Mouse (Mus musculus) forelimb bud, embryonic 11.5 days (tissue): ENCODE results near the gene Tmprss2.
"Not testable (repeated sequence)": the region's sequence is repeated elsewhere in the genome, so short reads cannot be mapped to it uniquely, and the experiment has no call there.

Experiments used
- DNase-seq: peaks from one replicate; pipeline ENCODE4 v3.0.0-alpha.2; 2012; ENCODE audit warnings: low read depth, low spot score

Gene Tmprss2

DNA sequence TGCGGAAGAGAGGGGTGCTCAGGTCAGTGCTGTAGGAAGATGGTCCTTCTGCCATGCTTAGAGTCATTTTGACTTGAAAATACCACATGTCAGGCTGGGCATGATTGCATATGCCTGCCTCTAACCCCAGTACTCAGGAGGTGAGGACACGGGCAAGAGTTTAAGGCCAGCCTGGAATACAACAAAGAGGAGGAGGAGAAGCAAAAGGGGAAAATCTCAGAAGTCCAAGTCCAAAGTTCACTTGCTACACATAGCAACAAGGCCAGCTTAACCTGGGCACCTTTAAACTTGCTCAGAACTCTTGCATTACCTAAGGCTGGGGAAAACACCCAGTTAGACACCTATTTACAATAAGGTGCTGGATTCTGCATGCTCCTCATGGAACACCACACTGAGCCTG is 19.5 kb downstream of the Tmprss2 start:
- no peak for DNase-seq

DNA sequence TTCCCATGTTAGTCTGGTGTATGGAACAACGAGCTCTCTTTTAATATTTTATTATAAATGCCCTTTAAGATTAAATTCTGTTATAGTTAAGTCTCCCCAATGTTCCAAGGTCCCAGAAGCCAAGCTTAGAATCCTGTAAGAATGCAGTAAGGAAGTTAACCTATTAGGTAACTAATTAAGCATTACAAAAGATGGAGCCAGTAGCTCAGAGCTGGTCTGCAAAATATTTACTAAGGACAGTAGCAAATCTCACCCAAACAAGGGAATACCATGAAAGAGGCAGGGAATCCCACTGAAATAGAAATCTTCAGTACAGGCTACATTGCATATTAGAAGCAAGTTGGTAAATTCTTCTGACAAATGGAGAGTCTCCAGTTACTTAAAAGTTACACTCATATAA is 28.1 kb downstream of the Tmprss2 start:
- DNase-seq = not testable (repeated sequence)

DNA sequence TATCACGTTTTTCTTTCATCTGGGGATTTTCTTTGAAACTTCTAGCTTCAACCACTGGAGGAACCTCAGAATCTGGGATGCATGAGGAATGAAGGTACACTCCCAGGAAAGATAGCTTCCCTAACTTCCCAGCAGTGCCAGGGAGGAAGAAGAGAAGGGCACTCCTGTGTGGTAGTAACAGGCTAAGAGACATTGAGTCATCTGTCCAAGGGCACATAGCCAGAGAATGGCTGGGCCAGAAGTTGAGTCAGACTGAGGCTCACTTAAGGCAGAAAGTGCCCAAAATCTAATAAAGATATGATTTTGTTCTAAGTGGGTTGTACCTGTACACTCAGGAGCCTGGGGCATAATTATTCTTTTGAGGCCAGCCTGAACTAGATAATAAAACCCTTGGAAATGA is 41.6 kb downstream of the Tmprss2 start:
- no peak for DNase-seq

DNA sequence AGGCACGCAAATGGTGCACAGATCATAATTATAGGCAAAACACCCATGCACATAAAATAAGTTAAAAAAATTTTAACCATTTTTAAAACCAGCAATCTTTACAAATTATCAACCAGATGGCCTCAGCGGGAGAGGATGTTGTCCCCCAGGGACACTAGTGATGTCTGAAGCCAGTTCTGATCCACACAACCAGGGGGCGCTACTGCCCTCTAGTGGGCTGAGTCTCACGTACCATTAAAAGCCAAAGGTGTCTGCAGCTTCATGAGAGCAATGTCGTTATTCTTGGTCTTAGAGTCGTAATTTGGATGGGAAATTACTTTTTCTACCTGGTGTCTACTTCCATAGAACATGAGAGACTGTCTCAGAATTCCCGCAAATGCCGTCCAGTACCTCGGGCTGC is 42.3 kb downstream of the Tmprss2 start:
- no peak for DNase-seq

DNA sequence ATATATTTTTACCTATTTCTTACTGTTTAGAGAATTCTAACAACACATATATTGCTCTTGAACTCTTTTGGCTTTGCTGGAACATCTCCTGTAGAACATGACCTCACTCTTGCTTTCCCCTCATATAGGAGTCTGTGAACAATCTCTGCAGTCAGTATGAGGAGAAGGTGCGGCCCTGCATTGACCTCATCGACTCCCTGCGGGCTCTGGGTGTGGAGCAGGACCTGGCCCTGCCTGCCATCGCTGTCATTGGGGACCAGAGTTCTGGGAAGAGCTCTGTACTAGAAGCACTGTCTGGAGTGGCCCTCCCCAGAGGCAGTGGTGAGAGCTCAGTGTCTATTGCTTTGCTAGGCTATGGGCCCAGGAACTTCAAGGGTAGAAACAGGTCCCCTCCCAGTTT is 66.7 kb downstream of the Tmprss2 start:
- no peak for DNase-seq

DNA sequence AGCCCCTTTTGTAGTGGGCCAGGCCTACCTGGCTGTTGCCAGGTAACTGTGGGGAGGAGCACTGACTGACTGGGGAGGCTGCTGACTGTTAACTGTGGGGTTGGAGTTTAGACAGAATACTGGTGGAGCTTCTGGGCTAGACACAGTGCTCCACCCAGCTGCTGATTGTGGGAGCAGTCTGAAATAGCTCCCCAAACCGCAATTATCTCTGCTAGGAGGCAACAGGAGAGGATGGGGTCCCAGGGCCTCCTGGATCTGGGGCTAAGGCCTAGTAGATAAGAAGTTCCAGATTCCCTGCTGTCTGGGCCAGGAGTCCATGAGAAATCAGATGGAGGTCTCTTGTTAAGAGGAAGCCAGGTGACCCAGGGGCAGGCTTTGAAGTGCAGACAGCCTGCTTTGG is 74.1 kb downstream of the Tmprss2 start:
- no peak for DNase-seq

DNA sequence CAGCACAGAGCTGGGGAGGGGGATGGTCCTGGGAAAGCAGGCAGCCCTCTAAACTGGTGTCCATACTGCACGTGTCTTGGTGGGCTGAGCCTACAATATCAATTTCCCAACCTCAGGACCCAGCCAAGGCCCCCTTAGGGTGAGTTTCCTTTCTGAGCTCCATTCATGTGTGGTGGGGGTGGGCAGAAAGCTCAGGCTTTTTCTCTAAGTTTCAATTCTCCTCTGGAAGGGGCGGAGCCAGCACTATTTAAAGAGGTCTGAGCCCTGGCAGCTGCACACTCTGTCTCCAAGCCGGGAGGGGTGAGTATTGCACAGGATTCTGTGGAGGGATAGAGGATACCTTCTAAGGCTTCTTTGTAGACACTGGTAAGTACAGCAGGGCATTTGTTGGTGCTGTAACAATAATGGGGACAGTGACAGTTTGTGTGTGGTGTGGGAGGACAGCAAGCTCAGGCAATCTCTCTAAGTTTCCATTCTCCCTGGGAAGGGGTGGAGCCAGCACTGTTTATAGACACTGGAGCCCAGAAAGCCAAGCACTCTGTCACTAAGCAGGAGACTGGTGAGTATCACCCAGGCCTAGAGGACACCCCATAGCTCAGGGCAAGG is 75.1 kb downstream of the Tmprss2 start:
- peak; percentile 20 for DNase-seq

DNA sequence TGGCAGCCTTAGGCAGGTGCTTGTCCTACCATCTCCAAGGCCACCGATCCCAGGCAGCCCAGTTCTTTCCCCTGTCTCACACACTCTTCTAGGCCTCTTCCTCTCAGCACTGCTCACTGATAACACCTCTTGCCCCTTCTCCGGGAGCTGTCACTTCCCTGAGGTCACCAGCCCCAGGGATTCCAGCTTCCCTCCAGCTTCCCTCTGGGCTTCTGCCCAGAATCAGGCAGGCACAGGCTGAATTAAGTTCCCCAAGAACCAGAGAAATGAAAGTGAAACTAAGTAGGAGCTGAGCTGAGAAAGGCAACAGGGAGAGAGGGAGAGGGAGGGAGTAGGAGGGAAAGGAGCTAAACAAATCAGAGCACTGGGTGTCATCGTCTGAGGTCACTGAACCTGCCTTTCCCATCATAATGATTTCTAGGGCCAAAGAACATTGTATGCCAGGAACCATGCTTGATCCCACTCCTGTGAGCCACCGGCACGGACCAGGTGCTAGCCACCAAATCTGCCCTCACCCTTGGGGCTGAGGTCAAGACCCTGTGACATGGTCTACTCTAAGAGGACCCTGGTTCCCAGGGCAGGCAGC is 76.0 kb downstream of the Tmprss2 start:
- DNase-seq = peak; percentile 13

DNA sequence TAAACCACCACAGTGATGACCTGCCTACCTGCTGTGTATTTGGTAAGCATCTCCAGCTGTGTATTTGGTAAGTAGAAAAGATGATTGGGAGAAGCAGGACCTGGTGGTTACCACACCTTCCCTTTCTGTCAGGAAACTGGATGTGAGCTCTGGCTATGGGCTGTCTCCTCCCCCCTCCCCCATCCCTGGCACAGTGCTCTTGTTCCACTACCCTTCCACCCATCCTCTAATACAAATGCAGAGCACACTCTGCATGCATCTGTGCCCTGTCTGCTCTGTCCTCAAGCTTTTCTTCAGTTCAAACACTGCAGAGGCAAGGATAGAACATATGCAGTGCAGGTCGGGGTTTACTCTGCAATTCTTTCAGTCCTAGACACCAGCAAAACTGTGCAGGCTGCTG is 76.5 kb downstream of the Tmprss2 start:
- DNase-seq = no peak

DNA sequence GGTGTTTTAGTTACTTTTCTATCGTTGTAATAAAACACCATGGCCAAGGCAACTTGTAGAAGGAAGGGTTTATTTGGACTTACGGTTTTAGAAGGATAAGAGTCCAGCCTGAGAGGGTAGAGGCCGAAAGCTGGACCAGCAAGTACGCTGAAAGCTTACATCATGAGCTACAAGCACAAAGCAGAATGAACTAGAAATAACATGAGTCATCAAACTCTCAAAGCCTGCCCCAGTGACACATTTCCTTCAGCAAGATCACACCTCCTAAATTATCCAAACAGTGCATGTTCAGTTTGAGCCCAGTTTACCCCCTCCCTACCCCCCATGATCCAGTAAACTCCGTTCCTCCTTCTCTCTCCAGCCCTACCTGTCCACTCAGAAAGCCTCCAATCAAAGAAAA is 77.2 kb downstream of the Tmprss2 start:
- DNase-seq = no peak

DNA sequence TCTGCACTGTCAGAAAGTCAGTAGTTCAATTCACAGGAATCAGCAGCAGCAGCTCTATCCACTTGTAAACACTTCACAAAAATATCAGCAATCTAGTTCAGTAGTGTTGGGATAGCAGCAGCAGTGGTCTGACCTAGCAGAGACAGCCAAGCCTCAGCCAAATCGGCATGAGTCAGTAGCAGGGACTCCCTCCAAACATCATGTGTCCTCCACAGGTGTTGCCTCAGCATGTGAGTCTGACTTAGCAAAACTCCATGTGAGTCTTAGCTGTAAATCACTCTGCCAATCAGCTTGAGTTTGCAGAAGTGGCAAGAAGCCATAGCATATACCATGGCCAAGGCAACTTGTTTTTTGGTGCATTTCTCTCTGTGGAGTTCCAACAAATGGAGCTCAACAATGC is 77.9 kb downstream of the Tmprss2 start:
- DNase-seq = no peak

DNA sequence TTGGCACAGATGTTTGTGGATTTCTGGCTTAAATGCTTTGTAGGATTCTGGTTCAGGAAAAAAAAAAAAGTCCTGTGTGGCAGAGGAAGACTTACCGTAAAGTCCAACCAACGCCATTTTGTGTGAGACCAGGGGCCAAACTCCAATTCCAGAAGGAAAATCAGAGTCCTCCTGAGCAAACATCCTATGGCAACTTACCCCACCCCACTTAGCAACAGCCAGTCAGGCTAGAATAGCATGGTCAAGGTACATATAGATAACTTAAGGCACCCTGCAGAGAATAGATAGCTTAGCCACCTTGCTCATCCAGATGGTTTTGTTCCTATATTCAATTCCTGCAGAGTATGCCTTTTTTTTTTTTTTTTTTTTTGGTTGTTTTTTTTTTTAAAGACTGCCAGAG is 81.8 kb downstream of the Tmprss2 start:
- no peak for DNase-seq

DNA sequence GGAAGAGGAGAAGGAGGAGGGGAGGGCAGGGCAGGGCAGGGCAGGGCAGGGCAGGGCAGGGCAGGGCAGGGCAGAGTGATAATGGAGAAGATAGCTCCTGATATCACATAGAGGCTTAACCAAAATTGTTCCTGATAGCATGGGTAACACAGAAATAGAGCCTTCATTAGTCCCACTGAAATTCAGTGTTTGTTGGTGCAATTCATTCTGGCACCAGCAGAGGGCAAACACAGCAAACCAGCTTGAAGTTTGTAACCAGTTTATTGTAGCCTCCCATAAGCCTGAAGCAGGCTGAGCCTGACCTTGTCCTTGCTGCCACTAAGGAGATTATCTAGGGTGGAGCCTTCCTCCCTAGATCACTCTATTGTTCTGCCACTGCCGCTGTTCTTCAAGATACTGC is 88.0 kb downstream of the Tmprss2 start:
- peak; percentile 74 for DNase-seq

DNA sequence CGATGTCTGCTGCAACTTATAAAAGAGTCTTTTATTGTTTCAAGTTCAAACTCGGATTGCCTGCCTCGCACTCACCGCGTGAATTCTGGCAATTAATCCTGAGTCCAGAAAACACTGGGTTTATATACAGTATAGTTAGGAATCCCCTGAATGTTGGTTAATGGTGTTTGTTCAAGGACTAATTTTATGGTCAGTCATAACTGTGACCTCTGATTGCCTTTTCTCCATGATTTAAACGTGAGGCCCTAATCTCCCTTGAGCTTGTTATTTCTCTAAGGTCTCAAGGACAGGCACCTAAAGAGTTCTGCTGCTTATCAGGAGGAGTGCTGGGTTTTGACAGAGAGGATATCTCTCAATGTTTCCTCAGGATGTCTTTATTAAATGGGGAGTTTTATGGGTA is 89.0 kb downstream of the Tmprss2 start:
- peak; percentile 18 for DNase-seq

DNA sequence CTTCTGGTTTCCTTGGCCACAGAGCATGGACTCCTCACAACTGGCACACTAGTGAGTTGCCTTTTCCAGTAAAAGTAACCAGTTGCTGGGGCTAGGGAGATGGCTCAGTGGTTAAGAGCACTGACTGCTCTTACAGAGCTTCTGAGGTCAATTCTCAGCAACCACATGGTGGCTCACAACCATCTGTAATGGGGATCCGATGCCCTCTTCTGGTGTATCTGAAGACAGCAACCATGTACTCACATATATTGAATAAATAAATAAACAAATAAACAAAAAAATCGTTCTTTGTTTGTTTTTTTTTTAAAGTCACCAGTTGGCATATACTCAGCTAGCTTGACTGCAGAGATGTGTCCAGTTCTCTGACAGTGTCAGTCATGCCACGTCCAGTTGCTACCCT is 94.7 kb downstream of the Tmprss2 start:
- DNase-seq = no peak
